Mouse (Mus musculus): ENCODE data around the gene Olfr1499. TPM values are rescaled to one million over a fixed set of nuclear protein-coding genes. Genes with fewer than 3 reads are reported as not detected.
"Not testable (repeated sequence)": the region's sequence is repeated elsewhere in the genome, so short reads cannot be mapped to it uniquely, and the experiment has no call there.

Olfr1499 gene
- total RNA-seq (2014; rRNA removed) (not detected in 2 replicates), polyA plus RNA-seq (2015; fragmentation: Nextera tagmentation; extraction: Ambion mirVana) (not detected in 2 replicates)

DNA sequence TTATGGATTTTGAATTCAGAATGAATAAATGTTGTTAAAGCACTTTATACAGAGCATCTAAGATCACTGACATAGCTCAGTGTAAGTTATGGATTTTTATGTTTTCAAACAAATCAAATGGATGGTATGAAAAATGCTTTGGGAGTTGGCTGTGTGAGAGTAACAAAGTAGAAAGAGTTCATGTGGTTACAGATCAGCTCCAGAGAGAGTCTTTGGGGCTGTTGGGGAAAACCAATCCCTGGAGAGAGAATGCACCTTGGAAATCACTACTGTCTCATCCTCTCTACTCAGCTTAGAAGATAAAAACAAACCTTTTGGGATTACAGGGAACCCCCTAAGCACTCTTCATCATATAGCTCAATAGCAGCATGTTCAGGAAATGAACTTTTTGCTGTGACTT lies at the start of gene Olfr1499:
Gene Olfr1499 (minus strand): TSS at position 101 of the 400 bp plus-strand sequence.
- DNase-seq (ENCODE audit: low spot score) (no peak), ATAC-seq (no peak)
- Histone ChIP-seq H3K9me3 (ENCODE audit: low read length) (no peaks in the 10 kb centered on the region), H3K4me1 (ENCODE audit: insufficient read depth, low read length) (no peaks in the 10 kb centered on the region), H3K4me2 (ENCODE audit: low read depth, low read length) (no peak within 1 kb of the TSS), H3K27ac (no peak within 1 kb of the TSS), H3K4me3 (ENCODE audit: low read length) (no peak within 1 kb of the TSS), H3K36me3 (ENCODE audit: insufficient read depth, low read length) (no peaks in the 10 kb centered on the region), H3K27me3 (ENCODE audit: insufficient read depth, low read length) (no peaks in the 10 kb centered on the region), H3K9ac (replicated peaks; ENCODE audit: low read length) (no peak within 1 kb of the TSS)
- TF ChIP-seq CTCF (IDR thresholded peaks at IDR 0.05; ENCODE audit: low read depth), result no peak

DNA sequence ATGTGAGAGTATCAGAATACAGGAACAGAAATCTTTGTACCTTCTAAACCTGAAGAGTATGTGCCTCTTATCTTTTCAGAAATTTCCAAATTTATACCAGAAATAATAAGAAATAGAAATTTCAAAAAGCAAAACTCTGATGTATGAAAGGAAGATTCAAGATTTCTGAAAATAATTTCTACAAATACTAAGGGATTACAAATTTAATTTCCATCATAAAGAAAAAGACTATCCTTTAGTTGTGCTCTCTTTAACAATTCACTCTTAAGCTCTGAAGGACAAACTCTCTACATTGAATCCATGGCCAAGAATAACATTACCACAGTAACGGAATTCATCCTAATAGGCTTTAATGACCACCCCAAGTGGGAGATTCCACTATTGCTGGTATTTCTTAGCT lies 42.2 kb upstream of the Olfr1499 start, which contains the start of gene Olfr1502:
Gene Olfr1502 (plus strand): TSS at position 301 of the 400 bp plus-strand sequence.
- Histone ChIP-seq H3K4me3 (ENCODE audit: low read length) (no peak within 1 kb of the TSS), H3K9ac (replicated peaks; ENCODE audit: low read length) (no peak within 1 kb of the TSS), H3K4me2 (ENCODE audit: low read depth, low read length) (no peak within 1 kb of the TSS), H3K4me1 (ENCODE audit: insufficient read depth, low read length) (no peaks in the 10 kb centered on the region), H3K27me3 (ENCODE audit: insufficient read depth, low read length) (no peaks in the 10 kb centered on the region), H3K27ac (no peak within 1 kb of the TSS), H3K9me3 (ENCODE audit: low read length) (no peaks in the 10 kb centered on the region), H3K36me3 (ENCODE audit: insufficient read depth, low read length) (no peaks in the 10 kb centered on the region)
- ATAC-seq (no peak), DNase-seq (ENCODE audit: low spot score) (no peak)
- 76% methylated on average over 1 of the region's 1 CpGs for WGBS
- TF ChIP-seq CTCF (IDR thresholded peaks at IDR 0.05; ENCODE audit: low read depth), result no peak

DNA sequence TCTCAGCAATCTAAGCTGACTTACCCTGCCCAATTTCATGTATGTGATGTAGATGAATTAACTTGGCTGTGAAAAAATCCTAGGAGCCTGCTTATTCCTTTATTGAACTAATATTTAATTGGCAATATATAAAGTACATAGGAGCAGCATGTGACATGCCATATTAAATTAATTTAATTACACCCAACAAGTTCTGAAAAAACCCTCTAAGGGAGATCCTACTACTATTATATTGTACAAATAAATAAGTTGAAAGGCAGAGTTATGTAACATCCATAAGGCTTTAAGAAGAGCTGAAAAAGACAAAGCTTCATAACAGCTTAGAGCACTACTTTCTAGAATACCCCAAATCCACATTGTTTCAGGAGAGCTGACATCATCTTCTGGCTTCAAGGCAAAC lies 31.3 kb upstream of the Olfr1499 start, which contains the start of gene Olfr1501:
Gene Olfr1501 (minus strand): TSS at position 101 of the 400 bp plus-strand sequence.
- not testable (repeated sequence) for H3K9ac ChIP-seq (replicated peaks; ENCODE audit: low read length); H3K4me1 ChIP-seq (ENCODE audit: insufficient read depth, low read length); H3K36me3 ChIP-seq (ENCODE audit: insufficient read depth, low read length); H3K27me3 ChIP-seq (ENCODE audit: insufficient read depth, low read length); H3K4me2 ChIP-seq (ENCODE audit: low read depth, low read length); H3K9me3 ChIP-seq (ENCODE audit: low read length); H3K27ac ChIP-seq; ATAC-seq; H3K4me3 ChIP-seq (ENCODE audit: low read length); DNase-seq (ENCODE audit: low spot score)

DNA sequence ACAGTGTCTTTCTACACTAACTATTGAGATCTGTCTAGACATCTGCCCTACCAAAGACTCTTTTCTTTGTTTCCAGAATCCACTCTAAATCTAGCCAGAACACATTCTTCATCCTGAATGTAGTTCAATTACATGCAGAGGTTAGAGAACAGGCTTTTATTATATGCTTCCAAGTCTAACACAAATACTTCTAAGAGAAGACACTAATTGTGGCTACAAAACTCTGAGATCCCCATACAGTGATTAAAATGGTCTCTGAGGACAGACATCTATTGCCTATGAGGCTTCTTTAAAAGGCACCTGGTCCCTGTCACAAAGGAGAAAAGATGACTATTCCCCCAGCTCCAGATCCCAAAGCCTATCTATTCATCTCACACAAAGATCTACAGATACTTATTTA lies 11.1 kb upstream of the Olfr1499 start, which contains the start of gene Olfr1500:
Gene Olfr1500 (minus strand): TSS at position 101 of the 400 bp plus-strand sequence.
- Histone ChIP-seq H3K9me3 (ENCODE audit: low read length) (no peaks in the 10 kb centered on the region), H3K4me1 (ENCODE audit: insufficient read depth, low read length) (no peaks in the 10 kb centered on the region), H3K9ac (replicated peaks; ENCODE audit: low read length) (no peak within 1 kb of the TSS), H3K4me2 (ENCODE audit: low read depth, low read length) (no peak within 1 kb of the TSS), H3K27me3 (ENCODE audit: insufficient read depth, low read length) (no peaks in the 10 kb centered on the region), H3K27ac (no peak within 1 kb of the TSS), H3K36me3 (ENCODE audit: insufficient read depth, low read length) (no peaks in the 10 kb centered on the region), H3K4me3 (ENCODE audit: low read length) (no peak within 1 kb of the TSS)
- ATAC-seq, result no peak
- TF ChIP-seq CTCF (IDR thresholded peaks at IDR 0.05; ENCODE audit: low read depth), result no peak
- DNase-seq (ENCODE audit: low spot score), result no peak

DNA sequence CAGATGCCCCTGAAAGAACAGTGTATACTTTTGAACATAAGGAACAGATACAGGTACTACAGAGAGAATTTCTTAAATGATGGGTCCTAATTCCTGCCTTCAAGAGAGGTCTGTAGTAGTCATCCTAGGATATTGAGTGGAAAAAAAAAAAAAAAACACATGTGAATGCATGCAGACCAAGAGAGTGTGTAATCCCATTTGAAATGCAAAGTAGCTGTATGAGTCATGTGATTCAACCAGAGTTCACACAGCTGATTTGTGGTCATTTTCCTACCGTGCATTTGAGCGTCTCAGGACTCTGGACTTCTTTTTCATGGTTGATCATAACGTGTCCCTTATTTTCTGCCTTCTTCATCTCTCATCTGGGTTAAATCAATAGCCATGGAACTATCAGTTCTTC lies 9.2 kb upstream of the Olfr1499 start:
- H3K36me3 ChIP-seq (ENCODE audit: insufficient read depth, low read length), result no peaks in the 10 kb centered on the region
- H3K27me3 ChIP-seq (ENCODE audit: insufficient read depth, low read length), result no peaks in the 10 kb centered on the region
- DNase-seq (ENCODE audit: low spot score), result no peak
- no peaks in the 10 kb centered on the region for H3K9me3 ChIP-seq (ENCODE audit: low read length)
- WGBS, result 64% methylated on average over 3 of the region's 3 CpGs
- no peak overlapping the region for H3K4me3 ChIP-seq (ENCODE audit: low read length)
- no peaks in the 10 kb centered on the region for H3K4me1 ChIP-seq (ENCODE audit: insufficient read depth, low read length)
- no peak overlapping the region for H3K9ac ChIP-seq (replicated peaks; ENCODE audit: low read length)
- ATAC-seq, result no peak
- TF ChIP-seq CTCF (IDR thresholded peaks at IDR 0.05; ENCODE audit: low read depth), result no peak
- no peak overlapping the region for H3K27ac ChIP-seq
- H3K4me2 ChIP-seq (ENCODE audit: low read depth, low read length), result no peak overlapping the region

DNA sequence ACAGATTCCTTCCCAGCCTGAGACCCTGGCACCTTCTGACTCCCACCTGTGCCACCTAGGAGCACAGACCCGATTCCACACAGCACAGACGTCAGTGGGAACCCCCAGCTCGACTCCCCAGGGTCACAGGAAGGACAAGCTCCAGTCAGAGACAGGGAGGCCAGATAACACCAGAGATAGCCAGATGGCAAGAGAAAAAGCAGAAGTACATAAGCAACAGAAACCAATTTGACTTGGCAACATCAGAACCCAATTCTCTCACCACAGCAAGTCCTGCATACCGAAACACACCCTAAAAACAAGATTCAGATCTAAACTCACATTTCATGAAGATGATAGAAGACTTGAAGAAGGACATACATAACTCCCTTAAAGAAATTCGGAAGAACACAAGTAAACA lies 1.6 kb upstream of the Olfr1499 start:
- no peak overlapping the region for H3K4me3 ChIP-seq (ENCODE audit: low read length)
- H3K9me3 ChIP-seq (ENCODE audit: low read length), result no peaks in the 10 kb centered on the region
- no peaks in the 10 kb centered on the region for H3K4me1 ChIP-seq (ENCODE audit: insufficient read depth, low read length)
- 67% methylated on average over 5 of the region's 5 CpGs for WGBS
- H3K36me3 ChIP-seq (ENCODE audit: insufficient read depth, low read length), result no peaks in the 10 kb centered on the region
- H3K4me2 ChIP-seq (ENCODE audit: low read depth, low read length), result no peak overlapping the region
- no peak for DNase-seq (ENCODE audit: low spot score)
- no peak overlapping the region for H3K9ac ChIP-seq (replicated peaks; ENCODE audit: low read length)
- no peaks in the 10 kb centered on the region for H3K27me3 ChIP-seq (ENCODE audit: insufficient read depth, low read length)
- no peak overlapping the region for H3K27ac ChIP-seq
- no peak for ATAC-seq
- TF ChIP-seq CTCF (IDR thresholded peaks at IDR 0.05; ENCODE audit: low read depth), result no peak

DNA sequence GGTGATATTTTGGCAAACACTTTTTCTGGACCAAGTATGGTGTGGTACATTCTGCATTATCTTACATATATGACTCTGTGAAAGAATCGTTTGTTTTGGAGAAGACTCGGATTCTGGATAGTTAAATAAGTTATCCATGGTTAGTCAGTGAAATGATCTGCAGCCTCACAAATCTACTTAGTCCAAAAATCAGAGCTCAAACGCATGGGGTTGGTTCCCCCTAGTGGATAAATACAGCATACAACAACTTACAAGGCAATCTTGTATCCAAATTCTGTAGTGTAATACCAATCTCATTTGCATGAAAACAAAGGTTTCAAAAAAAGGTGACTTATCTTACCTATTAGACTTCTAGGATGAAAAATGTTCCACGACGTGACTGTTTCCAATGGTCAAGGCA lies 420 bp downstream of the Olfr1499 start:
- WGBS, result 32% methylated on average over 5 of the region's 5 CpGs
- H3K4me3 ChIP-seq (ENCODE audit: low read length), result no peak overlapping the region
- no peak overlapping the region for H3K27ac ChIP-seq
- peak; percentile 58; the same call in 1 of the 2 replicates for ATAC-seq
- no peak overlapping the region for H3K4me2 ChIP-seq (ENCODE audit: low read depth, low read length)
- DNase-seq (ENCODE audit: low spot score), result peak; percentile 63
- peak; percentile 72 for TF ChIP-seq CTCF (IDR thresholded peaks at IDR 0.05; ENCODE audit: low read depth)
- no peaks in the 10 kb centered on the region for H3K27me3 ChIP-seq (ENCODE audit: insufficient read depth, low read length)
- H3K36me3 ChIP-seq (ENCODE audit: insufficient read depth, low read length), result no peaks in the 10 kb centered on the region
- no peaks in the 10 kb centered on the region for H3K9me3 ChIP-seq (ENCODE audit: low read length)
- no peak overlapping the region for H3K9ac ChIP-seq (replicated peaks; ENCODE audit: low read length)
- H3K4me1 ChIP-seq (ENCODE audit: insufficient read depth, low read length), result no peaks in the 10 kb centered on the region

Data from hindbrain, postnatal 0 days (tissue).